Mouse (Mus musculus): Measurements from ENCODE around the gene Scand1. TPM values are rescaled to one million over a fixed set of nuclear protein-coding genes. Genes with fewer than 3 reads are reported as not detected.

Scand1 gene
- polyA plus RNA-seq, 1 experiment = 117 TPM

DNA sequence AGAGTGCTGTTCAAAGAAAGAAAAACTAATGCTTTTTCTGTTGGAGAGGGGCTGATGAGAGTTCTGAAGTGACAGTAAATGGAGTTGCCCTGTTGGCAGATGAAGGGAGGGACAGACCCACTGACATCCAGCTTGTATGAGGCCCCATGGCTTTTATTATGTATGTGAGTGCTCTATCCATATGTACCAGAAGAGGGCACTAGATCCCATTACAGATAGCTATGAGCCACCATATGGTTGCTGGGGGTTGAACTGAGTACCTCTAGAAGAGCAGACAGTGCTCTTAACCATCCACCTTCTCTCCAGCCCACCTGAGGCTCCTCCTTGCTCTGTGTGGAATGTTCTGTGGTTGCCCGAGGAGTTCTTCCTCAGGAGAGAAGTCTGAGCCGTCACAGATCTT lies 6.7 kb downstream of the Scand1 start:
- DNase-seq (ENCODE audit: low read depth) = peak; percentile 65
- TF ChIP-seq CTCF (IDR thresholded peaks at IDR 0.05; ENCODE audit: borderline replicate concordance, extremely low read depth, insufficient read depth, insufficient read length) (peak; percentile 44; the same call in 1 of the 2 replicates), POLR2A (IDR thresholded peaks at IDR 0.05; ENCODE audit: borderline replicate concordance, extremely low read depth, insufficient read depth, insufficient read length, poor library complexity, severe bottlenecking) (no peak)

DNA sequence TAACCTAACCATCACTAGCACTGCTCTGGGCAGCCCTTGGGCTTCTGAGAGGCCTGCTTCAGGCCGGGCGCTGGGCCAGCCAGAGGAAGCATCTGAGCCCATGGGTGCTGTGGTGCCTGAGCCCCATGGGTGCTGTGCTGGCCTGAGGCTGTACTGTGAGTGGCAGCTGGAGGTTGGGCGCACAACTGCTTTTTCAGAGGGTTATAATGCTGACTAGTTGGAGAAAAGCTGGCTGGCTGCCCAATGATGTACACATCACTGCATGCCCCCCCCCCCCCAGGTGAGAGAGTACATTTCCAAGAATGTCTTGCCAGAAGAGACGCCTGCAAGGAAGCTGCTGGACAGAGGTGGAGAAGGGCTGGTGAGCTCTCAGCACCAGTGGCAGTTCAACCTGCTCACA lies 8.2 kb downstream of the Scand1 start:
- no peak for TF ChIP-seq POLR2A (IDR thresholded peaks at IDR 0.05; ENCODE audit: borderline replicate concordance, extremely low read depth, insufficient read depth, insufficient read length, poor library complexity, severe bottlenecking)
- TF ChIP-seq CTCF (IDR thresholded peaks at IDR 0.05; ENCODE audit: borderline replicate concordance, extremely low read depth, insufficient read depth, insufficient read length) = no peak
- DNase-seq (ENCODE audit: low read depth) = no peak

DNA sequence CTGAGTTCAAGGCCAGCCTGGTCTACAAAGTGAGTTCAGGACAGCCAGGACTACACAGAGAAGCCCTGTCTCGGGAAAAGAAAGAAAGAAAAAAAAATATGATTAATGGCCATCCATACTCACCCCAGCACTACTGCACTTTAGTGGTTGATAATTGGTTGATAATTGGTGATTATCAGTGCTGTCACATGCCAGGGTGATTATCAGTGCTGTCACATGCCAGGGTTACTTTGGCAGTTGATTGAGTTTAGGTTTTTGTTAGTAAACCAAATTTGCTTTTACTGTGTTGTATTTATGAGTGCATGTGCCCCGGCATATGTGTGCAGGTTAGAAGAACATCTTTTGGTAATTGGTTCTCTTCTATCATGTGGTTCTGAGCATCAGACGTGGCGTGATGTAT lies 10.4 kb downstream of the Scand1 start:
- no peak for DNase-seq (ENCODE audit: low read depth)
- no peak for TF ChIP-seq CTCF (IDR thresholded peaks at IDR 0.05; ENCODE audit: borderline replicate concordance, extremely low read depth, insufficient read depth, insufficient read length)
- no peak for TF ChIP-seq POLR2A (IDR thresholded peaks at IDR 0.05; ENCODE audit: borderline replicate concordance, extremely low read depth, insufficient read depth, insufficient read length, poor library complexity, severe bottlenecking)

DNA sequence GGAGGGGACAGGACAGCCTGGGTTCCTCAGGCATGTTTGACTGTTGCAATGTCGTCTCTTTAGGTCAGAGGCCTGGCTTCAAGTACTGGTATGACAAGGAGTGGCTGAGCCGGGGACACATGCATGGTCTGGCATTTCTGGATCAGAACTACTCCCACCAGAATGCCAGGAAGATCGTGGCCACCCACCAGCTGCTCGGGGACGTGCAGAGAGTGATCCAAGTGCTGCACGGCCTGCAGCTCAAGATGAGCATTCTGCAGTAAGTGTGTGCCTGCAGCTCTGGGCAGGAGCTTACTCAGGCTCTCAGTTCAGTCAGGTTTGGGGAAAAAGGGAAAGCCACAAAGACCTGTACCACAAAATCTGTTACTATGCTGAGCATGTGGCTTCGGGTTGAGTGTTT lies 14.0 kb downstream of the Scand1 start:
- no peak for DNase-seq (ENCODE audit: low read depth)
- TF ChIP-seq CTCF (IDR thresholded peaks at IDR 0.05; ENCODE audit: borderline replicate concordance, extremely low read depth, insufficient read depth, insufficient read length) (no peak), POLR2A (IDR thresholded peaks at IDR 0.05; ENCODE audit: borderline replicate concordance, extremely low read depth, insufficient read depth, insufficient read length, poor library complexity, severe bottlenecking) (no peak)

DNA sequence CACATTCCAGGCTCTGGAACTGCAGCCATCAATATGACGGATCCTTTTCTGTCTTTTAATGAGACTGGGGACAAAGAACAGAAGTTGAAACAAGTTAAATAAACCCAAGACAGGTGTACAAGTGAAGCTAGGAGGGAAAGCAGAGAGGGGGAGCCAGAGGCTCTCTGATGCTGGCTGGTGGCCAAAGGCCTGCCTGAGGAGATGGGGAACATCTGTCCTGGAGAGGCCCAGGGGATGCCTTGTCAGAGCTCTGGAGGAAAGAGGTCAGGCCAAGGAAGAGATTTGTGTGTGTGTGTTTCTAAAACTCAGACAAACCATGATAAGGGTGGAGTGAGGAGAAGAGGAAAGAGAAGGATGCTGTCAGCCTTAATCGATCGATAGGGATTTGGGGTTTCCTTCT lies 14.9 kb downstream of the Scand1 start:
- DNase-seq (ENCODE audit: low read depth) = no peak

DNA sequence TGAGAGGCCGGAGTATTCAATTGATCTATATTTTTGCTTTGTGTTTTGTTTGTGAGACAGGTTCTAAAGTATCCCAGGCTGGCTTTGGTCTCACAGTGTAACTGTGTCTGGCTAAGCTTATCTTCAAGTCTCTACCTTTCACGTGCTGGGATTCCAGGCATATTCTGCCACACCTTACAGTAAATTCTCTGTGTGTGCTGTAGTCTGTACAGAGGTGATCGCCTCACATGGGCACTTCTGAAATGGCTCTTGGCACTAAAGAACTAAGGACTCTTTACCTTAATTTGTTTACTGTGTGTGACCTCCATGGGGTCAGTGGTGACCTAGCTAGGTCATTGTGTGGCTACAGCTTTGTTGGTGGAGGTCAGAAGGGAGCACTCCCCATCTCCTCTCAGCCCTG lies 16.3 kb downstream of the Scand1 start:
- DNase-seq (ENCODE audit: low read depth) = no peak
- TF ChIP-seq POLR2A (IDR thresholded peaks at IDR 0.05; ENCODE audit: borderline replicate concordance, extremely low read depth, insufficient read depth, insufficient read length, poor library complexity, severe bottlenecking) (no peak), CTCF (IDR thresholded peaks at IDR 0.05; ENCODE audit: borderline replicate concordance, extremely low read depth, insufficient read depth, insufficient read length) (no peak)

More for the DNA sequence above, 14.9 kb downstream of the Scand1 start:
- TF ChIP-seq POLR2A (IDR thresholded peaks at IDR 0.05; ENCODE audit: borderline replicate concordance, extremely low read depth, insufficient read depth, insufficient read length, poor library complexity, severe bottlenecking) (no peak), CTCF (IDR thresholded peaks at IDR 0.05; ENCODE audit: borderline replicate concordance, extremely low read depth, insufficient read depth, insufficient read length) (no peak)

DNA sequence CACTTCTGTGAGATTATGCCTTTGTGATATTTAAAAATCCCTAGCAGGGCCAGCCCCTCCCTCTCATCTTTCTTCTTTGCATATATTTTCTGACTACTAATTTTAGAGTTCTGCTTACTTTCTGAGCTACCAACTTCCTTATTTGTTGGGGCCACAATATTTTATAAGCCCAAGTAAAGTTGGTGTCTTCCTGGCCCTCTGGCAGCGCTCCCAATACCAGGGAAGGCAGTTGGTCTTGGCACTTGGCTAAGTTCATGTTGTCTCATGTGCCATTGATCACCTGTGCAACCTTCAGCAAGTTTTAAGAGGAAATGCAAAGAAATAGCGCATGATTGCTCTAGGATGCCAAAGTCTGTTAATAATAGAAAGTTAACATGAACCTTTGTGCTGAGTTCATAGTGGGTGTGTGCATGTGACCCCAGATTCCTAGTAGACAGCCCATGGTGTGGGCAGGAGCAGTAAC lies 16.9 kb downstream of the Scand1 start:
- no peak for DNase-seq (ENCODE audit: low read depth)
- TF ChIP-seq POLR2A (IDR thresholded peaks at IDR 0.05; ENCODE audit: borderline replicate concordance, extremely low read depth, insufficient read depth, insufficient read length, poor library complexity, severe bottlenecking) = no peak
- TF ChIP-seq CTCF (IDR thresholded peaks at IDR 0.05; ENCODE audit: borderline replicate concordance, extremely low read depth, insufficient read depth, insufficient read length) = no peak

DNA sequence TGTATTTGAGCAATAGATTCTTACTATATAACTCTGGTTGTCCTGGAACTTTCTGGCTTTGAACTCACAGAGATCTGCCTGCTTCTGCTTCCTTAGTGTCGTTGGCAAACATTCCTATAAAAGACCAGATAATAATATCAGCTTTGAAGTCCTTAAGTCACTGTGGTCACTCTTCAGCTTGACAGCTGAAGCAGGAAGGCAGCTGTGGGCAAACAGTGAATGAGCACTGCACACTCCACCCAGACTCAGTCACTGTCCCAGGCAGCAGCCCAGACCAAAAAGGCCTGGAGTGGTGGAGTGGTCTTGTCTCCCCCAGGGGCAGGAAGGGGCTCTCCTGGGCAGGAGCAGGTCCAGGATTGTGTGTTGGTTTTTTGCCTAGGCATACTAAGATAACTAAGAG lies 20.5 kb downstream of the Scand1 start:
- no peak for TF ChIP-seq CTCF (IDR thresholded peaks at IDR 0.05; ENCODE audit: borderline replicate concordance, extremely low read depth, insufficient read depth, insufficient read length)
- no peak for TF ChIP-seq POLR2A (IDR thresholded peaks at IDR 0.05; ENCODE audit: borderline replicate concordance, extremely low read depth, insufficient read depth, insufficient read length, poor library complexity, severe bottlenecking)
- DNase-seq (ENCODE audit: low read depth) = no peak

DNA sequence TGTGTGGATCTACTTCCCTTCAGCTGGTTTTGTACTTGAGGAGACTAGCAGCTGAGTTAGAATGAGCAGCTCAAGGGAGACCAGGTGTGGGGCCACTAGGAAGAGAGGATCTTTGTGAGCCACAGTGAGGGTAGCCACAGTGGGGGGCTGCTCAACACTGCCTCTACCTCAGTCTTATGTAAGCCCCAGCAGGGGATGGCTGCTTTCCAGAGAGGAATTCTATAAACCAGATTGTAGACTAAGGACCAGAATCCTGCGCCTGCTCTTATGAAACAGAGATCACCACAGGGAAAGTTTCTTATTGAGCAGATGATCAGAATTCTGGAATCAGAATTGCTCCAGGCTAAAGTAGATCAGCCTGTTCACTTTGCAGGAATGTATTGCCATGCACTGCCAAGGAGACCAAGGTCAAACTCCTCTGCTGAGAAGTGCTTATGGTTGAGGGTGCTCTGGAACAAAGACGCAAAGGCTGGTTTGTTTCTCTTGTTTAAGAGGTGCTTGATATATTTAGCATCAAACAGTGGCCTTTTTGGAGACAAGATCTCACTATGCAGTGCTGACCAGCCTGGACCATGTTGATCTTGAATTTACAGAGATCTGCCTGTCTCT lies 22.8 kb downstream of the Scand1 start:
- TF ChIP-seq CTCF (IDR thresholded peaks at IDR 0.05; ENCODE audit: borderline replicate concordance, extremely low read depth, insufficient read depth, insufficient read length) = no peak
- no peak for TF ChIP-seq POLR2A (IDR thresholded peaks at IDR 0.05; ENCODE audit: borderline replicate concordance, extremely low read depth, insufficient read depth, insufficient read length, poor library complexity, severe bottlenecking)
- peak; percentile 3 for DNase-seq (ENCODE audit: low read depth)

DNA sequence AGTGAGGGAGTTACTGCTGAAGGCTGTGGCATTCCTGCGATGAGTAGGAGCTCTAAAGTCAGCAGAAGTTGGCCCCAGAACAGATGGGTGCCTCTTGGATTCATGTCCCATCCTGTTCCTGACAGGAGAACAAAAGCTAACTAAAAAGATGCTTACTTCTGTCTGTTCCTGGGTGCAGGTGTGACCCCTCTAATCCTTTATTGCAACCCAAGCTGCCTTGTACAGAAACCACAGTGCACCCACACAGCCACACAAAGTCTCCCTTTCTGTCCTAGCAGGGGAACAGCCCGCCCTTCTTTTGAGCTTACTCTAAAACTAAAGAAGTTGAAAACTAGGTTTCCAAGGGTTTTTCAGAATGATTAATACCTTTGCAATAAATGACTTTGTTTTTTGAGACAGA lies 24.3 kb downstream of the Scand1 start:
- no peak for DNase-seq (ENCODE audit: low read depth)
- TF ChIP-seq POLR2A (IDR thresholded peaks at IDR 0.05; ENCODE audit: borderline replicate concordance, extremely low read depth, insufficient read depth, insufficient read length, poor library complexity, severe bottlenecking) (no peak), CTCF (IDR thresholded peaks at IDR 0.05; ENCODE audit: borderline replicate concordance, extremely low read depth, insufficient read depth, insufficient read length) (no peak)

DNA sequence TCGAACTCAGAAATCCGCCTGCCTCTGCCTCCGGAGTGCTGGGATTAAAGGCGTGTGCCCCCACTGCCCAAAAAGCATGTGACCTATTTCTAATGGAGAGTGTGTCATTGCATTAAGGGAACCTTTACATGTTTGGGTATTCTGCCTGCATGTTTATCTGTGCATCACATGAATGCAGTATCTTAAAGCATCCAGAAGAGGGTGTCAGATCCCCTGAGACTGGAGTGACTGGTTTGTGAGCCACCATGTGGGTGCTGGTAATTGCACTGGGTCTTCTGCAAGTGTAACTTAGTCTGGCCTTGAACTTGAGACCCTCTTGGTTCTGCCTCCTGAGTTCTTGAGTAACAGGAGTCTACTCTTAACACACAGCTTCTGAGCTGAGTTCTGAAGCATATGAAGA lies 25.8 kb downstream of the Scand1 start:
- TF ChIP-seq CTCF (IDR thresholded peaks at IDR 0.05; ENCODE audit: borderline replicate concordance, extremely low read depth, insufficient read depth, insufficient read length) (no peak), POLR2A (IDR thresholded peaks at IDR 0.05; ENCODE audit: borderline replicate concordance, extremely low read depth, insufficient read depth, insufficient read length, poor library complexity, severe bottlenecking) (no peak)
- DNase-seq (ENCODE audit: low read depth) = no peak

DNA sequence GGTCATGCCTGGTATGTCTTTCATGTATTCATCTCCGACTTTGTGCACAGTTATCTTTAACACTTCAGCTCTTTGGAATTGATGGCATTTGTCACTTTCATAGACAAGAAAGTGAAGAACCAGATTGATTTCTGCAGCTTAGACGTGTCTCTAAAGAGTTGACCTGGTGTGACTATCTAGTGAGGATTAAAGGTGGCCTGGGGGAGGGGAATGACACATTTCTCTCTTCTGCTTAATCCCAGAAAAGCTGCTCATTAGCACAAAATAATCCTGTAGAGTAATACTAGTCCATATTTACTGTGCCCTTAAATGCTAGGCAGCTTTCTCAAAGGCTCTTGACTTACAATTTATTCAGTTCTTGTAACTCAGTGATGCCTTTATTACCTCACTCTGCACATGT lies 27.3 kb downstream of the Scand1 start:
- no peak for TF ChIP-seq CTCF (IDR thresholded peaks at IDR 0.05; ENCODE audit: borderline replicate concordance, extremely low read depth, insufficient read depth, insufficient read length)
- TF ChIP-seq POLR2A (IDR thresholded peaks at IDR 0.05; ENCODE audit: borderline replicate concordance, extremely low read depth, insufficient read depth, insufficient read length, poor library complexity, severe bottlenecking) = no peak
- DNase-seq (ENCODE audit: low read depth) = no peak
